Mouse (Mus musculus): ENCODE measurements around the gene Tbc1d23. TPM values are rescaled to one million over a fixed set of nuclear protein-coding genes. Genes with fewer than 3 reads are reported as not detected.

Tbc1d23 gene
- 10 to 100 TPM; 27.8 to 28.6 TPM for total RNA-seq (2021)
- long read RNA-seq, experiment 1, transcript Tbc1d23-203 (19 exons, 3,112 nt) = major isoform, 17 of 21 reads
- long read RNA-seq, experiment 1, partial matches to known transcripts = 1 of 21 reads
- long read RNA-seq, experiment 1, other reads (novel, unspliced or antisense) = 2 of 21 reads
- long read RNA-seq, experiment 2, transcript Tbc1d23-203 (19 exons, 3,112 nt) = major isoform, 17 of 23 reads
- long read RNA-seq, experiment 2, partial matches to known transcripts = 1 of 23 reads
- long read RNA-seq, experiment 2, other reads (novel, unspliced or antisense) = 2 of 23 reads

DNA sequence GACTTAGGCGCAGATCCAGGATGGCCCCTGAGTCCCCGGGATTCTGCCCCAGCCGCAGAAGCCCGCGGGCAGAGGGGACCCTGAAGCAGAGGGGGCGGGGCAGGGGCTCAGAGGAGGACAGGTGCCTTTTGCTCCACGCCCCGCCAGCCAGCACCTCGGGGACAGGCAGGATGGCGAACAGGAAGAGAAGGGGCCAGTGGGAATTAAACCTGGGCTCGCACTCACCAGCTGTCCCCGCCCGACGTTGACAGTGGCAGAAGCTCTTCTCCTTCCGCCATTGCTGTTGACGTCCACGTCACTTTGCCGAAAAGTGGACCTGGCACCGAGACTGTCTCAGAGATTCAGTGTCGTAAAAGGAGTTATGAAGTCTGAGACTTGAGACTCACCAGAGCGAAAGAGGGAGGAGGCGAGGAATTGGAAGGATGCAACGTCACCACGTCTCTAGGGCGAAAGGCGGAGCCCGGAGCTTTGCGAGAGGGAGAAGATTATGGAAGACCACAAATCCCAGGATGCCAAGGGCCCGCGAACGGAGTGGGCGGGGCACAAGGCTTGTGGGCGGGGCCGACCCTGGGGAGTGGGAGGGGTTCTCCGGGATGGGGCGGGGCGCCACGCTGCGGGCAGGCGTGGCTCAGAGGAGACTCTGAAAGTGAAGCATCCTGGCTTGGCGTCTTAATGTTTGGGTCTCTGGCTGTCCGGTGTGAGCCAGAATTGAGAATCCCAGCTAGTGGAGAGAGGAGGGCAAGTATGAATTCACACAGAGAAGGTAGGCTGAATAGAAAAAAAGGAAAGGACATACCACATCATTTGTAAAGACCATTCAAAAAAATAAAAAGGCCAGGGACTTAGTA lies at the start of gene Tbc1d23:
Gene Tbc1d23 (minus strand): TSS at position 416 of the 848 bp plus-strand sequence.
- intact Hi-C loops (cut with DNase I) = no loop called here
- DNase-seq = peak; percentile 95 to 97

DNA sequence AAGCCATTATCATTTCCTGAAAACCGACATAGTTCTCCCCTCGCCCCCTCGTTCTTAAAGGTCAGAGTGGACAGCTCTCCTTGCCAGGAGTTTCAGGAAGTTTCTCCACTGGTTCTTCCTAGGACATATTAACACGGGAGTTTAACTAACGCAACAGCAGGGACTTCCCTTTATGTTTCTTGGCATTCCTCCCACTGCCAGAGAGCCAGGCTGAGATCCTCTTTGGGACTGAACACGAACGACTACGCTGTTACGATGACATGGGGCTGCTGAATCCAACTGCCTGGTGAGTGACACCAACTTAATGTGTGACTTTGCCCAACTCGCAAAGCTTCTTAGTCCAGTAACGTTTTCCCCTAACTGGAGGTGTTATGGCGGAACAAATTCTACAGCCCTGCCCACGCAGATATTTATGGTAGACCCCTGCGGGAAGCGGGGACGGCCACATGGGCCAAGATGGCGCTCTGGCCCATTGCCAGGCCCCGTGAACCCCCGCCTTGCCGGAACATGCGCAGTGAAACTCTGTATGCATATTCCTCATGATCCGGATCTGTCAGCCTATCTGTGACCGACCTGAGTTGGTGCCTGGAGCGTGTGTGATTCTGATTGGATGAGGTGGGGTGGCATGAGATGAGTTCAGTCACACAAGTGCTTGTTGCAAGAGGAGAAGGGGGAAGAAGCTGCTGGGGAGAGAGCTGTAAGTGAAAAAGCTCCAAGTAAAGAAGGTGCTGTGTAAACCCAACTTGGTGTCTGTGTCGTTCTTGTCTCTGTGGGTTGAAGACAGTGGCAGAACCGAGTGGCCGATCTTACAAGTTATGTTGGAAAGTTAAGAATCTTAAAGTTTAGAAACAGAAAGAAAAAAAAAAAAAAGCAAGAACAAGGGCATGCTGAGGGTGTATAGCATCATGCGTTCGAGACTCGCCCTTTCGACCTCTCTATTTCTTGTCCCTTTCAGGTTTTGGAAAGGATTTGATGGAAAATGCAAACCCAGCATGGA lies 49.2 kb upstream of the Tbc1d23 start:
- DNase-seq = peak in 1 of 2 experiments; percentile 15
- intact Hi-C loops (cut with DNase I) = no loop called here

DNA sequence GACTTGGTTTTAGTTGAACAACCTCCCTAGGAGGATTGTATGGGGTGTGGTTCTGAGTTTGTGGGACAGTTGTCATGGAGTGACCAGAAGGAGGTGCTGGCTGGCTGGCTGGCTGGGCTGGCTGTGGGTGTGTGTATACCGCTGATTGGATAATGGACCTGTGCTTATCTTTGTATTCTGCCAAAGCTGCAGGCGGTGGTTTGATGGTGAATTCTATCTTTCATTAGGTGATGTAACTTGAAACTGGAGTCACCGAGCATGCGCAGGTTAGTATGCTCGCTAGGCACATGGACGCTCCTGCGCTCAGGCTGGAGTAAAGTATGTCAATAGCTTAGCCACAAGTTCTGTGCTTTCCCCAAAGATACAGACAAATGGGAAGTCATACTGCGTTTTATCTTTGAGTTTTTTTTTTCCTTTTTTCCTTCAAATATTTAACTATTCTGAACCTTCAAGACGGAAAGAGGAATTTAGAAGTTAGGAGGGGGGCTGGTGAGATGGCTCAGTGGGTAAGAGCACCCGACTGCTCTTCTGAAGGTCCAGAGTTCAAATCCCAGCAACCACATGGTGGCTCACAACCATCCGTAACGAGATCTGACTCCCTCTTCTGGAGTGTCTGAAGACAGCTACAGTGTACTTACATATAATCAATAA lies 47.8 kb upstream of the Tbc1d23 start:
- DNase-seq = no peak
- intact Hi-C loops (cut with DNase I) = no loop called here

DNA sequence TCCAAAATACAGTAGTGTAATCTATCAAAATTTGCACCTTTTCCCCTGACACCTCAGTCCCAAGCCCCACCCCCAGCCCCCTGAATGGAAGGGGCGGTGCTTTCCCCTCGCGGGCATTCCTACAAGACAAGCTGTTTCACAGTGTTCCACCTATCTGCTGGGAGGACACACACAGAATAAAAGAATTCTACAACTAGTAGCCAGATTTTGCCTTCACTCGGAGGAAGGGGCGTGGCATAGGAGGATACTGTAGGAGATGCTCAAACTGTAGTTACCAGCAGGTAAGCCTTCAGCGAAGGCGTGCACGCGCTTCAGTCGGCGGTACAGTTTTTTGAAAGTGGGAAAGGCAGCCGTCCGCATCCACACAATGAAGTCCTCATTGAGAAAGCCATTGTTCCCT lies 38.4 kb upstream of the Tbc1d23 start:
- intact Hi-C loops (cut with DNase I) = loop anchor here (5.0 kb wide), 1 partner anchor 48 kb away; no protein-coding TSS in a partner anchor
- no peak for DNase-seq

DNA sequence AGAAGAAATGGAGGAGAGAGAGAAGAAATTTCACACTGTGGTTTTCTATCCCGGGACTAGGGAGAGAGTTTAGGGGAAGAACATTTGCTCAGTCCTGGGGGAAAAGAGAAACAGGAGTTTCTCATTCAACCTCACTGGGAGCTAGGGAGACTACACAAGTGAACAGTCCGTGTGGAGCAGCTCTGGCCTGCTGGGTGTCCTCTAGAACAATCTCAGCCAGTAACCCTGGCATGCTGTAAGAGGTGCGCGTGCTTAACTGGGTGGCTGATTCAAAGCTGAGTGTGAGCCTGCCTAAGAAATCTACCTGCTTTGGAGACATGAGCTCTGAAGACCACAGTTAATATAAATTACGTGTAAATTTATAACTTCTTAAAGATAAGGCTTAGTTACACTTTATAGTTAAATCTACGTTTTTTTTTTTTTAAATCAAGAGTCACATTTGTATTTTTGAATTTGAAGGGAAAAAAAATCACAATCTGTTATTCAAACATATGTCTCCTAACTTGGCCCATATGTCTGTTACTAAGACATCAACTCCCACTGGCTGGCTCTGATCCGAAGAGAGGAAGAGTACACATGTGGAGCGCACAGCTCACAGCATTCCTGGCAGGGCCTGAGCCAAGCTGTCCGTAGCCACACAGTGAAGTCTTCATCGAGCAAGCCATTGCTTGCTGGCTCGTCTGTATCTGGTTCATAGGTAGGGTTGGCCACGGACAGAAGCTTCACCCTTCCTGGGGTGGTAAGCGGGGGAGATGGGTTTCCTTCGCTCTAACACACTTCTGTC lies 36.9 kb upstream of the Tbc1d23 start:
- intact Hi-C loops (cut with DNase I) = loop anchor here (5.0 kb wide), 1 partner anchor 49 kb away; no protein-coding TSS in a partner anchor
- no peak for DNase-seq

DNA sequence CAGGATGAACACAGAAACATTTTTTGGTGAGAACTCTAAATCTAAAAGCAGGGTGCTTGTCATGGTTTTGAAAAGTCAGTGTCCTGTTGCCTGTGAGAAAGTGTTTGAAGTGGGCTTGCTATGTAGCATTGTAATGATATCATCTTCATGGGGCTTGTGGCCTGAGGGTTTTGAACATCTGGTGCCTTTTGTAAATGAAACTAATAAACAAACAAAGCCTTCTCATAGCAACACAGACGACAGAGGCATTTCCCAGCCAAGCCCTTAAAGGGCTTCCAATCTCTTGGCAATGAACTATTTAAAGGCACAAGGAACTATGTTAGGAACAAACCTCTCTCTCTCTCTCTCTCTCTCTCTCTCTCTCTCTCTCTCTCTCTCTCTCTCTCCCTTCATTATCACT lies 35.8 kb upstream of the Tbc1d23 start:
- peak; percentile 37 to 65 for DNase-seq
- intact Hi-C loops (cut with DNase I) = loop anchor here (5.0 kb wide), 1 partner anchor 50 kb away; no protein-coding TSS in a partner anchor

DNA sequence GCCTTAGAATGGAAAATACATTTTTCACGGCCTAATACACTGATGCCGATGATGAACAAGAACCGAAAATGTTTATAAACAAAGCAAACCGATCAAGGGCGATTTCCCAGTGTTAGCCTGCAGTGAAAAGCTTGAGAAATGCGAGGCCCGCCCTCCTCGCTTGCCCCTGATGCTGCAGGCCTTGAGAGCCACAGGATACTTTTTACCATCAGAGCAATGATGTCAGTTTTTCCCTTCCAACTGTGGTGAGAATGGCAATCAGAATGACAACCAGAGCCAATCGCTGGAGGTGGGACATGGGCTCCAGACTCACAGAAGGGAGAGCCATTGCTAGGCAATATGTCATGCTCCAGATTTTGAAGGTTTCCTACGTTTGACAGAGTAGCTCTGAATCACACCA lies 28.8 kb upstream of the Tbc1d23 start:
- no peak for DNase-seq
- intact Hi-C loops (cut with DNase I) = no loop called here

DNA sequence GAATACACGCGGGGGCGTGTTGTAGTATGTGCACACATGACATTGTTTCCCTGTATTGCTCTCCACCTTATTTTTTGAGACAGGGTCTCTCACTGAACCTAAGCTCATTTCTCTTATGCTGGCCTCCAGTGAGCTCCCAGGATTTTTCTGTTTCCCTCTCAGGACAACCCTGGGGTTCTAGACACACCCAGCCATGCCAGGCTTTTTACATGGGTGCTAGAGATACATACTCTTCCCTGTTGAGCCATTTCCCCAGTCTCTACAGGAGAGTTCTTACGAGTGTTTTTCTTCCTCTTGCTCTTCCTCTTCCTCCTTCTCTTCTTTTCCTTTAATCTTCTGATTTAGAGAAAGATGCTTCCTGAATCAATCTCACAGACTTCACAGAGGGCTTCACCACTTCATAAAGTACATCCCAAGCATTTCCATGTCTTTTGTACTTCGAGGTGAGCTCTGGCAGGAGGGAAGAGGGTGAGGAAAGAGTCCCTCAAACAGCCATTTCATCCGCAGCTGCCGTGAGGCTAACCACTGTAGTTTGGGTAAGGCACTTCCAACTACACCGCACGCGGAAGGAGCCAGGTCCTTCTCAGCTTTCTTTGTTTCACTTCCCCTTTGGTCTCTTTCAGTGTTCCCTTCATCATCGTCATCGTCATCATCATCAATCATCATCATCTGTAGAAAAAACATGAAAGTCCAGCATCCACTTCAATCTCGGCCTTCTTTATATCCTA lies 28.2 kb upstream of the Tbc1d23 start:
- DNase-seq = no peak
- intact Hi-C loops (cut with DNase I) = no loop called here

DNA sequence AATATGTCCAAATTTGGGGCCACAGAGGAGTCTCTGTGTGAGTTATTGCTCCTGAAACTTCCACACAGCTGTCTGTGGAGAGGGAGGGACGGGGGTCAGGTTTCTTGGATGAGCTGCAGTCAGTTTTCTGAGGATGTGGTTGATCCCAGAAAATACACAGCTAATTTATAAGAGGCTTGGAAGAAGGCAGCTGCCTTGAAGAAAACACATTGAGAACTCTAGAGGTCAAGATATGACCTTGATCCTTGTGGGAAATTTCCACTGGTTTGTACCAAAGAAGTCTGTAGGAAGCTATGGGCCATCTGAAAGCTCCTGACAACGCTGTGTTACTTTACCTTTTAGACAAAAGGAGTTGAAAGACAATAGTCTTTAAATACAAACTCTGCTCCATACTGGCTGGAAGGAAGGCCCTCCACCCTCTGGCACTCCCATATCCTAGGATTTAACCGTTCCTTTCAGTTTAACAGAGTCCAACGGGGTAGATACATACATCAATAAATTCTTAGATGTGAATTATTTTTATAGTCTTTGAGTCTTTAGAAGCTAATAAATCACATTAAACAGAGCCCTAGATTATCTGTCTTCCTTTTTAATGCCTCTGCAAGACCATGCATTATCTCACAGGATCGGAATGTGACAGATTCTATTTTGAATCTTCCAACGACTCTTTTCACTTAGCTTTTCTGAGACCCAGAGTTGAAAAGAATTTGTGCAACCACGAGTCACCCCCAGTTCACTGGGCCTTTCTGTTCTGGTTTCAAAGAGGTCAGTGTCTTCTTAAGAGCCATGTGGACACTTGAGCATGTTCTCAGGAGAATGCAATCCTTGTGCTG lies 20.5 kb upstream of the Tbc1d23 start:
- intact Hi-C loops (cut with DNase I) = no loop called here
- DNase-seq = no peak

DNA sequence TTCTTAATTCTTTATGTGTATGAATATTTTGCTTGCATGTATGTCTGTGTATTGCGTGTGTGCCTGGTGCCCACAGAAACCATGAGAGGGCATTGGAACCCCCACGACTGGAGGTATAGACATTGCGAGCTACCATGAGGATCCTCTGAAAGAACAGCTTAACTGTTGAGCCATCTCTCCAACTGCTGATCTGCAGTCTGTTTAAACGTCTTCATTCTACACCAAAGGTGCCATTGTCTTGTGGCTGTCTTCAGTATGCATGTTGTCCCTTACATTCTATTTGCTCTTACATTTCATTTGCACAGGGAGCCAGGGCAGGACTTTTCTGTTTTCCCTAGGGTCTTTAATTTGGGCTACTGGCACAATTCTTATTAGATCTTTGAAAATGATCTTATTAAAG lies 19.7 kb upstream of the Tbc1d23 start:
- DNase-seq = no peak

DNA sequence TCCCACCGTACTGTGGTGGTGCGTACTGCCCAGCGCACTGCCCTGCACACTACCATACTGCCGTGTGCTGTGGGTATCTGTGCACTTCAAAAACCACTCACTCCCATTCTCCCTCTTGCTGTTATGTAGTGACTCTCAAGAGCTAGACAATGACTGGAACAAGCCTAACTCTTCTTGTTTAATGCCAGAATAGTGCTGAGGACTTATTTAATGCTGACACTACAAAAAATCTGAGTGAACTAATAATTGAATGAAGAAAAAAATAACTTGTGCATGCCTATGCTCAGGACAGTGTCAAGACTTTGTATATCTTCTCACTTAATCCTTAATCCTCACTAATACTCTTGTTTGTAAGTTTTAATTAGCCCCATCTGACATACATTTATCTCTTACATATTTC lies 16.2 kb upstream of the Tbc1d23 start:
- DNase-seq = no peak
- intact Hi-C loops (cut with DNase I) = loop anchor here (5.0 kb wide), 1 partner anchor 45 kb away; the partner anchor contains the start of gene Tmem30c

More for the DNA sequence above, 19.7 kb upstream of the Tbc1d23 start:
- intact Hi-C loops (cut with DNase I) = no loop called here

DNA sequence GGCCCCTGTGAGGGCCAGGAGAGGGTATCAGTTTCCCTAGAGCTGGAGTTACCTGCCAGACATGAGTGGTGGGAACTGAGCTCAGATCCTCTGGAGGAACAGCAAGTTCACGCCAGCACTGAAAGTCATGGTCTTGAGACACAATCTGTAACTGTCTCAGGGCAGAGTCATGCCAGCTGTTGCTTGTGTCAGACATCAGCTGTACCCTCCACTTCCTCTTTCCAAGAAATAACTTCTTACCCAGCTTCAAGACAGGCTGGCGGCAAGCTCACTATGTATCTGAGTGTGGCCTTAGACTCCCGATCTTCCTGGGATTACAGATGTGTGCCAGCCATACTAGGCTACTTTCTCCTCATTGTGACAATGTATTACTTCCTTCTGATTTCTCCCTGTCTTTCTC lies 15.3 kb upstream of the Tbc1d23 start:
- intact Hi-C loops (cut with DNase I) = loop anchor here (5.0 kb wide), 1 partner anchor 46 kb away; the partner anchor contains the start of gene Tmem30c
- DNase-seq = peak in 1 of 2 experiments; percentile 5

DNA sequence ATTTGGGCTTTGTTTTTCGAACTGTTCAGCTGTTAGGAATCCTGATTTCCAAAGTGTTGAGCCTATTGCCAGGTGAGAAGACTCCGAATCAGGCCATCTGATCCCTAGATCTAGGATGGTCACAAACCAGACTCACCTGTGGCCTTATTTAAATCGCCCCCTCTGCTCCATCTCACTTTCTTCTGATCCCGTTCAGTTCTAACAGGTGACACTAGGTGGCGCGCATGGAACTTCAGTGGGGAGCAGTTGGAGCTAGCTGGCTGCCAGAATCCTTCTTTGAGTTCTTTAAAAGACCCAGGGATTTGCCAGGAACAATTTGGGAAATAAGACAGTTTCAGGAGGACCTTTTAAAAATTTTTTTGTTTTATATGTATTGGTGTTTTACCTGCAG lies 12.5 kb upstream of the Tbc1d23 start:
- intact Hi-C loops (cut with DNase I) = loop anchor here (1.0 to 5.0 kb wide), 3 partner anchors 154 to 353 kb away; no protein-coding TSS in a partner anchor

DNA sequence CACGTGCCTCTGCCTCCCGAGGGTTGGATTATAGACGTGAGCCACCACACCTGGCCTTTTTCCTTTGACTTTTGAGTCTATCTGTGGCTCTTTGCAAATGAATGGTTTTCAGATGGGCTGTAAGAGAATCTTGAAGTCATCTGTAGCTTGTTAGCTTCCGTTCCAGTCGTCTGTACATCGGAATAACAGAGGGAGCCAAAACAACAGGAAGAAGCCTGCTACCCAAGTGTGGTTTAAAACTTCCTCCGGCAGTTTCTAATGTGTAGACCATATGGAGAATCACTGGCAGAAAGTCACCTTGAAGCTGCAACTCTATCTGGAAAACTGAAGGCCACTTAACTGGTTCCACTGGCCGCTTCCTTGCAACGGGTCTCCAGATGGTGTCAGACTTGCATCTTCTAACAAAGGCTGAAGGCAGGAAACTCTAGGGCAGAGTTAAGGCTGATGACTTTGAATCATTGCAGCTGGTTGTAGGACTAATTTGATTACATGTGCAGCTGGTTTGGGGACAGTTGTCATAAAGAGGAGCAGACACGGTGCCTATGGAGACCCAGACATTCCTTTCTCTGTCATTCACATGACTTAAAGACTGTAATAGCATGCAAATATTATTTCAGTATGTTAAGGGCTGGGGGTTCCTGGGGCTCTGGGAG lies 12.0 kb upstream of the Tbc1d23 start:
- intact Hi-C loops (cut with DNase I) = loop anchor here (5.0 kb wide), 2 partner anchors 334 to 354 kb away; no protein-coding TSS in a partner anchor
- DNase-seq = peak; percentile 27 to 48

More for the DNA sequence above, 12.5 kb upstream of the Tbc1d23 start:
- DNase-seq = peak; percentile 88 to 92

DNA sequence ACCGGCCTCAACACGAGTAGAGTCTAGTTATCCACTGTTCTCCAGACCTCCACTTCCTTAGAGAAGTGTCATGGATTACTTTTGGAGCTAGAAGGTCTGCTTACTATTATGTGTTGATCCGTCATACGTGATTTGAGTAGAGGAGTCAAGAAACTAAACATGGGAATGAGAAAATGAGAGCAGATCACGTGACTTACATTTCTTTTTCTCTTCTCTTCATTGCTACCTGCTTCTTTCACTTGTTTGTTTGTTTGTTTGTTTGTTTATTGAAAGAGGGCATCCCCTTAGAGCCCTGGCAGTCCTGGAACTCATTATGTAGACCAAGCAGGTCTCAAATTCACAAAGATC lies 11.5 kb upstream of the Tbc1d23 start:
- intact Hi-C loops (cut with DNase I) = loop anchor here (5.0 kb wide), 2 partner anchors 334 to 354 kb away; no protein-coding TSS in a partner anchor
- no peak for DNase-seq

DNA sequence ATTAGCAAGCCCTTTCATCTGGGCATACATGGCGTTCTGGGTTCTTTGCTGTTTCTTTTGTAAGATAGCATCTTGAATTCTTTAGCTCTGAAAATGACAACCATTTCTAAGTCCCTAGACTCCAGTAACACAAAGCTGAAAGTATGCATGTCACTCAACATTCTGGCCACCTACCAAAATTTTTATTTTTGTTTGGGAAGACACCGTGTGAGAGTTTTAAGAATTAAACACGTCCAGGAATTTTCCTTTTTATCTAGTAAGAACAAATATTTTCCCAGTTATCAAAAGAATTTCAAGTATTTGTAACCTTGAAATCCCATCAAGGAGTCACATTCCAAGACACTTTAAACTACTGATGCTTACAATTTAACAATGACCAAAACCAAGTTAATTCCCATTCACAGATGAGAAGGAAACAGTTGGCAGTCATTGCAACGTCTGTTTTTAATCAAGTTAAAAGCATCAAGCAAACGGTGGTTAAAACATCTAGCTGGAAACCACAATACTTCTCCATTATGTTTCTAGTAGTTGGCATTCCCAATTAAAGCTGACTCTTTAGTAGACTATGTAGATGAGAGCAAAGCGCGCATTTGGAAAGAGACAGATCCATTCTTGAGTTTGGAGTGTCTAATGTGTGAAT lies 4.7 kb upstream of the Tbc1d23 start:
- intact Hi-C loops (cut with DNase I) = no loop called here
- no peak for DNase-seq

All from heart, postnatal 14 days (tissue).